In the genomic region with DNA sequence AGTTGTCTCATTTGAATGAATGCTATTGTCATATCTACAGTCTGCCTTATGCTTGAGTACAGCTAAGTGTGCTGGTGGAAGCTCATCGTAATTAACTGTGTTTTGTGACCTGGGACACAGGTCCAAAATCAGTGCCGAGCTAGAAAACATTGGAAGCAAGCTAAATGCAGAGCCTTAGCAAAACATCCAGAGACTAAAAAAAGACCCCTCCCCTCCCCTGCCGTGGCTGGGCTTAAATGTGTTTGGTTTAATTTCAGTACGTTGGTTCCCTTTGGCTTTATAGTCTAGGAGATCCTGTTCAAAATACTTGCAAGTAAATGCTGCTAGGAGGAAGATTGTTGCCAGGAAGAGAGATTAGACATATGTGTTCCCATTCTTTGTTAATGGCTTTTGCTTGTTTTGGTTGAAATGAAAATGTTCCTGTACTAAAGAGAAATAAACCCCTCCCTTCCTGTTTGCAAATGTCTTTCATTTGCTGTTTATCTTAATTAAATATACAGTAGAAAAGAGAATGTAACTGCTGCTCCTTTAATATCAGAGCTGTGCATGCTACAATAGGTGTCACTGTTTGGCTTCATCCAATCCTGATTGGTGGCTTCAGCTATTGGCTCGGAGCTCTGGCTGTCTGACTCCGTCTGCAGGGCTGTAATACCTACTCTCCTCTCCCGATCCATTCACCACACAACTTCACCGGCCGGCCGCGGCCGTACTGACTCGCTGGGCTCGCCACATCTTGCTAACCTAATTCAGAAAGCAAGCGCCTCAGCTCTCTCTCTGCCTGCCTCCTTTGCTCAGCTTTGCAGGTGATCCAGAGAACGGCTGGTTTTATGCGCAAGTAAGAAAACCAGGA, we compare ENCODE assay signal across 9 mouse cellular contexts. TPM values are rescaled to one million over a fixed set of nuclear protein-coding genes. Genes with fewer than 3 reads are reported as not detected.
DNase-seq lines count a peak whose midpoint lies in the region; ATAC-seq and TF ChIP-seq lines count a peak whose summit lies in the region.
"Had no signal": no experiment of that assay in that cellular context is flagged by ENCODE, and none has a peak within 500 bp of the region (broad histone marks: within the 10 kb centered on the region; RNA-seq: fewer than 3 reads in every experiment).

No protein-coding gene starts in this region.

- peak; percentile 71 for DNase-seq in urinary bladder, postnatal 14 days (ENCODE audit: low spot score)
- no peak for DNase-seq in urinary bladder, adult 2 months (ENCODE audit: low spot score)
- peak; percentile 35 for DNase-seq in forebrain, embryonic 10.5 days (ENCODE audit: extremely low spot score, low spot score)
- peak; percentile 78 for DNase-seq in kidney, postnatal 10 days
- peak; percentile 83 for DNase-seq in liver, adult 2 months (ENCODE audit: extremely low read depth, low read depth, low spot score)
- peak; percentile 95 for DNase-seq in midbrain, postnatal 0 days (ENCODE audit: low spot score)

- TF ChIP-seq CTCF in liver, adult 2 months (IDR thresholded peaks at IDR 0.05; ENCODE audit: low read depth, low read length), result no peak
- peak; percentile 60 for TF ChIP-seq CTCF in midbrain, postnatal 0 days (IDR thresholded peaks at IDR 0.05)

- no peaks in the 10 kb centered on the region for H3K27me3 ChIP-seq in forebrain, embryonic 10.5 days (ENCODE audit: poor library complexity, severe bottlenecking)
- no peaks in the 10 kb centered on the region for H3K27me3 ChIP-seq in heart, embryonic 15.5 days
- no peaks in the 10 kb centered on the region for H3K27me3 ChIP-seq in liver, adult 2 months (ENCODE audit: control insufficient read depth, insufficient read depth, low read length)
- H3K27me3 ChIP-seq in midbrain, postnatal 0 days (ENCODE audit: insufficient read depth, low read length), result no peaks in the 10 kb centered on the region
- H3K27me3 ChIP-seq: megakaryocyte, embryonic 14.5 days had no signal

- no peaks in the 10 kb centered on the region for H3K9me3 ChIP-seq in forebrain, embryonic 10.5 days
- no peaks in the 10 kb centered on the region for H3K9me3 ChIP-seq in heart, embryonic 15.5 days (replicated peaks)
- no peaks in the 10 kb centered on the region for H3K9me3 ChIP-seq in midbrain, postnatal 0 days (ENCODE audit: low read length)
- H3K9me3 ChIP-seq: megakaryocyte, embryonic 14.5 days had no signal

- 19% methylated on average over 17 of the region's 17 CpGs for WGBS in forebrain, embryonic 10.5 days
- 7% methylated on average over 17 of the region's 17 CpGs for WGBS in heart, embryonic 15.5 days
- WGBS in liver, adult 2 months, result 12% methylated on average over 17 of the region's 17 CpGs
- WGBS in midbrain, postnatal 0 days, result 6% methylated on average over 17 of the region's 17 CpGs

- peak overlapping the region; percentile 66 for H3K4me2 ChIP-seq in heart, embryonic 15.5 days
- peak overlapping the region; percentile 63 for H3K4me2 ChIP-seq in midbrain, postnatal 0 days (ENCODE audit: low read depth, low read length, poor library complexity, severe bottlenecking)

- H3K4me3 ChIP-seq in forebrain, embryonic 10.5 days, result peak overlapping the region; percentile 35
- H3K4me3 ChIP-seq in heart, embryonic 15.5 days, result peak overlapping the region; percentile 50
- peak overlapping the region; percentile 29 for H3K4me3 ChIP-seq in liver, adult 2 months (ENCODE audit: insufficient read depth, low read depth, low read length)
- peak overlapping the region; percentile 53 for H3K4me3 ChIP-seq in midbrain, postnatal 0 days (ENCODE audit: low read depth, low read length)
- H3K4me3 ChIP-seq: megakaryocyte, embryonic 14.5 days had no signal

- ATAC-seq in heart, embryonic 15.5 days (replicated peaks; ENCODE audit: insufficient number of reproducible peaks, insufficient read depth, low FRiP score, low read depth), result peak; percentile 92
- ATAC-seq in midbrain, postnatal 0 days (ENCODE audit: low FRiP score), result peak; percentile 93
- no peak for ATAC-seq in monocyte, adult 5-6 weeks (replicated peaks; ENCODE audit: insufficient number of reproducible peaks, low FRiP score, low TSS enrichment, poor library complexity, severe bottlenecking)

- H3K4me1 ChIP-seq in forebrain, embryonic 10.5 days, result peaks cover 51% of the 10 kb centered on the region
- H3K4me1 ChIP-seq in heart, embryonic 15.5 days (replicated peaks), result peaks cover 50% of the 10 kb centered on the region
- H3K4me1 ChIP-seq in liver, adult 2 months (ENCODE audit: control insufficient read depth, insufficient read depth, low read length), result peaks cover 3% of the 10 kb centered on the region; the same call in 1 of the 2 replicates
- H3K4me1 ChIP-seq in midbrain, postnatal 0 days (ENCODE audit: insufficient read depth, low read length), result peaks cover 11% of the 10 kb centered on the region; the same call in 1 of the 2 replicates

- H3K79me2 ChIP-seq in liver, adult 2 months (ENCODE audit: control insufficient read depth, insufficient read depth, low read length), result peaks cover 8% of the 10 kb centered on the region; the same call in 1 of the 2 replicates

- peak overlapping the region; percentile 53 for H3K9ac ChIP-seq in heart, embryonic 15.5 days
- H3K9ac ChIP-seq in liver, adult 2 months (ENCODE audit: low read depth, low read length), result no peak overlapping the region
- peak overlapping the region; percentile 62 for H3K9ac ChIP-seq in midbrain, postnatal 0 days (replicated peaks; ENCODE audit: low read length, poor library complexity, severe bottlenecking)

- H3K36me3 ChIP-seq in forebrain, embryonic 10.5 days (replicated peaks), result peaks cover 28% of the 10 kb centered on the region
- peaks cover 6% of the 10 kb centered on the region for H3K36me3 ChIP-seq in heart, embryonic 15.5 days
- no peaks in the 10 kb centered on the region for H3K36me3 ChIP-seq in liver, adult 2 months (ENCODE audit: control insufficient read depth, insufficient read depth, low read length)
- no peaks in the 10 kb centered on the region for H3K36me3 ChIP-seq in midbrain, postnatal 0 days (ENCODE audit: insufficient read depth, low read length)

- peak; percentile 44; the same call in 1 of the 2 replicates for TF ChIP-seq POLR2A in liver, adult 2 months (IDR thresholded peaks at IDR 0.05; ENCODE audit: extremely low read depth, insufficient read depth, low read length)

- H3K27ac ChIP-seq in forebrain, embryonic 10.5 days, result no peak overlapping the region
- H3K27ac ChIP-seq in heart, embryonic 15.5 days, result peak overlapping the region; percentile 83
- H3K27ac ChIP-seq in liver, adult 2 months (replicated peaks; ENCODE audit: insufficient read depth, low read depth, low read length), result no peak overlapping the region
- peak overlapping the region; percentile 65 for H3K27ac ChIP-seq in midbrain, postnatal 0 days (ENCODE audit: low read depth, low read length)

RNA-seq across cellular contexts. Expression of a gene that starts 21.7 kb away (rescaled TPM):
- polyA plus RNA-seq in urinary bladder, adult 2 months (2012; rRNA removed), result 23.1 and 24.3 TPM in 2 replicates
- 12.2 and 13.0 TPM in 2 replicates for polyA plus RNA-seq in forebrain, embryonic 10.5 days (2016; fragmentation: Nextera tagmentation; extraction: Ambion mirVana)
- polyA plus RNA-seq in heart, embryonic 15.5 days (2015; fragmentation: Nextera tagmentation; extraction: Ambion mirVana), result 9.9 and 10.9 TPM in 2 replicates
- 2.7 and 3.6 TPM in 2 replicates for total RNA-seq in liver, adult 2 months (2014; rRNA removed)
- polyA plus RNA-seq in liver, adult 2 months (2012; rRNA removed), result 1.4 and 1.7 TPM in 2 replicates
- 60.1 and 73.3 TPM in 2 replicates for total RNA-seq in midbrain, postnatal 0 days (2014; rRNA removed)
- polyA plus RNA-seq in midbrain, postnatal 0 days (2015; fragmentation: Nextera tagmentation; extraction: Ambion mirVana), result 36.9 and 37.0 TPM in 2 replicates
- total RNA-seq in monocyte, adult 5-6 weeks (2017), result 0.48 to 0.49 TPM in 2 of 3 replicates, not detected in the other

Comparison
In these comparisons a context has a peak if more than half of its experiments do, and no peak if none do; other contexts are left out.
1. H3K27ac ChIP-seq: peak in heart, embryonic 15.5 days (single experiment) and midbrain, postnatal 0 days (single experiment); none in forebrain, embryonic 10.5 days (single experiment) and liver, adult 2 months (single experiment).
2. Peak in every context shown above with its lines, with median percentiles within 50 percentile points of each other: H3K4me3 ChIP-seq.